Mouse (Mus musculus): ENCODE data around the gene Srd5a2.
A peak's percentile ranks its signal among the peaks of the same experiment; 100 is the strongest.

Srd5a2 gene

DNA sequence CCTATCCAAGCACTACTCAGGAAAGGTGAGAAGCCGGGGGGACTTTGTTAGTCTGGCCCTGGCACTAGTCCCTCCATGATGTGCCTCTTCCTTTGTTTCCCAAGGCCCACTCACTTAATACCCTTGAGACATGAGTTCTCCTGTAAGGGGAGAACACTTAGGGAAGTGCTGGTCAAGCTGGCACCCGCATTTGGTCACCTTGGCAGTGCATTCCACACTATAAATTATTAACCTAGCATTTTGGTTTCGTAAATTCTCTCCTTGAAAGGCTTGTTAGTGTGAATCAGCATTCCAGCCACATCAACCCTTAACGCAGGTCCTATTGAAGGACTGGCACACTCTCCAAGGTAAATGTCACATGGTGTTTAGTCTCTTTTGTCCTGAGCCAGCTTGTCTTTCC lies 61.8 kb downstream of the Srd5a2 start:
- DNase-seq (ENCODE audit: low read depth, low spot score), result no peak

DNA sequence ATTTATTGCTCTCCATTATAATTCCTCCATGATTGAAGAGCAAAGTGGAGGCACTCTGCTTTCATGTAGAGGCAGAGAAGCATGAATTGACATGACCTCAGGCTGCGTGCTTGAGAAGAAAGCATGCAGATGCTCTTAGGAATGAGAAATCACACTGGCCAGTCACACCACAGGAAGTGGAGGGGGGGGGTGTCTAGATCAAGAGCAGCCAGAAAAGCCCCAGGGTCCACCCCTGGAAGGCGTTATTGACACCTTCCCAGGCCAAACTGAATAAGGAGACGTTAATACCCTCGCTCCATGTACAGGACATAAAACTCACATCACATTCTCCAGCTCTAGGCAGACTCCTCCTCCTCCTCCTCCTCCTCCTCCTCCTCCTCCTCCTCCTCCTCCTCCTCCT lies 63.2 kb downstream of the Srd5a2 start:
- DNase-seq (ENCODE audit: low read depth, low spot score), result peak; percentile 63

DNA sequence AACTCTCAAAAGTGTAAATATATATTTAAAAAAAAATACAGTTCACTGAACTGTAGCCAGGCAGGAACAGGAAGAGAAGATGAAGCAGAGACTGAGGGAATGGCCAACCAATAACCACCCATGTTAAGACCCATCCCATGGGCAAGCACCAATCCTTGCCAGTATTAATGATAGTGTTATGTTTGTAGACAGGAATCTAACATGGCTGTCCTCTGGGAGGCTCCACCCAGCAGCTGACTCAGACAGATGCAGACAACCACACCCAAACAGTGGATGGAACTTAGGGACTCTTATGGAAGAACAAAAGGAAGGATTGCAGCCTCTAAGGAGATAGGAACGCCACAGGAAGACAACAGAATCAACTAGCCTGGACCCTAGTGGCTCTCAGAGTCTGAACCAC lies 64.8 kb downstream of the Srd5a2 start:
- no peak for DNase-seq (ENCODE audit: low read depth, low spot score)

DNA sequence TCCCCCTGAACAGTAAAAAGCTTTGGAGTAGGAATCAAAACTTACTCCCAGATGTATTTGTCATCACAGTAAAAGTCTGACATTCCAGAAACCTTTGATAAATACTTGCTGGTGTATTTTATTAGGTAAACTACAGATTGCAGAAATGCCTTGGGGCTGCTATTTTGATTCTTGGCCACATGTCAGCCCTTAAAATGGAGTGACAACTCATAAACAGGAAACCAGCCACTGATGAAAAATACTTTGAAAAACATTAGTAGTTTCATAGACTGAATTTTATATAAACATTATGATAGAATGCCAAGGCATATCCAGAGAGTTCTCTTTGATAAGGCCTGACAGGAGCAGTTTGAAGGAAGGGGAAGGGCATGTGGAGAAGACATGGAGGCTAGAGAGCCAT lies 71.7 kb downstream of the Srd5a2 start:
- DNase-seq (ENCODE audit: low read depth, low spot score), result no peak

DNA sequence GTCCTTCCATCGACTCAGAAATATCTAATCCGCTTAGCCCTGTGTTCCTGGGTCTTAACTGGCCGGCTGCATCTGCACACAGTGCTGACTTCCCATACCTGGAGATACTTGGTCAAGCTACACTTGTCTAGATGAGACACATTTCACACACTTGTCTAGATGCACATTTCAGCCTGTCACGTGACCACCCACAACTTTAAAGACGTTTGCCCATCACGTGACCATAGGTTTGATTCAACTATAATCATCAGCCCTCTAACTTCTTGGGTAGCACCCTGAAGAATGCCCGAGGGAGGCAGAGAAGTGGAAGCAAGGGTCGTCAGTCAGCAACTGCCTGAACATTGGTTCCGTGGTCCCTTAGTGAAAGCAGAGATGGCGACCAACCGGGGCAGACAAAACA lies 75.1 kb downstream of the Srd5a2 start:
- no peak for DNase-seq (ENCODE audit: low read depth, low spot score)

DNA sequence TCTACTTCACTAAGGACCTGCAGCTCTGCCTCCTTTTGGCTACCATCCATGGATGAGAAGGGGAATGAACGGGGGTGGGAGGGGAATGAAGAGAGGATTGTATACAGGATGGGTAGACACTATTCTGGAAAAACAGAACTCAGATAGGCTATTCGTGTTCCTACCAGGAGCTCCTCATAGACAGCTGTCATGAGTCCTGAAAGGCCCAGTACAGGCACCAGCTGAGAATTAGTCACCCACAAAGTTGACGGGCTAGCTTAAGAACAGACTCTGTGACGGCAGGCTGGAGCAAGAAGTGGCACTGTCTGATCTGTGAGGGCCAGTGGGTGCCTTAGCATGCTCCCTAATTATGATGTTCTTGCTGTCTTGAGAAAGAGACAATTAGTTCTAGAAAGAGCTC lies 76.4 kb downstream of the Srd5a2 start:
- no peak for DNase-seq (ENCODE audit: low read depth, low spot score)

DNA sequence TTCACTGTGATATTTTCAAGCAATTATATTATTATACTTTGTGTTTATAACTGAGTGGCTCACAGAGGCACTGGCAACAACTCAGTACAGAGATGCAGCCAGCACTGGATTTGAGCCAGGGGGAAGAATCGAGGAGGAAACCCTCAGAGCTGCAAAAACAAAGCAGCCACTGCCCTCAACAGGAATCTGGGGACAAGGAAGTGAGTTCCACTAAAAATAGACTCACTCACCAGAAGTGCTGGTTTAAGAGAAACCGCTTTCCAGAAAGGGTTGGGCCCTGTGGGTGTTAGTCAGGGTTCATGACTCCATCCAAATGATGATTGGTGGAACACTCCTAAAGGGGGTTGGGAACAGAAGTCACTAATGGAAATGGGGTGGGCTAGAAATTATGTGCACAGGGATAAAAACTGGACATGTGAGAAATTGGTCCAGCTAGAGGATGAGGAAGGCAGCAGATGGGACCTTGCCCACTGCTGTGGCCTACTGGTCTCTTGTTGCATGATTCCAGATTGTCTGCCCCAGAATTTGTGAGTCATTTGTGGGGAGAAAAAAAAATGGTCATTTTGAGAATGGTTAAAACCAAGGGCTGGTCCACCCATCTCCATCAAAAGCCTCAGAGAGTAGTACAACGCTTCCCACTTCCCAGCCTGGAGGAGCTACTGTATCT lies 77.2 kb downstream of the Srd5a2 start:
- DNase-seq (ENCODE audit: low read depth, low spot score), result no peak

Data from mesoderm, embryonic 11.5 days (tissue).